Mouse (Mus musculus) neural tube, embryonic 11.5 days (tissue): ENCODE results near the gene Zc2hc1b. TPM values are rescaled to one million over a fixed set of nuclear protein-coding genes. Genes with fewer than 3 reads are reported as not detected.
A peak's percentile ranks its signal among the peaks of the same experiment; 100 is the strongest.
"Not testable (repeated sequence)": the region's sequence is repeated elsewhere in the genome, so short reads cannot be mapped to it uniquely, and the experiment has no call there.

Source experiments
- ATAC-seq: fragments of 200-750 bp; cut with Nextera tagmentation; 2 replicates; pipeline ENCODE4 v1.8.0; 2017; ENCODE audit warnings: moderate number of reproducible peaks, mild to moderate bottlenecking, moderate TSS enrichment, moderate library complexity; ENCODE audit not compliant: insufficient read depth, low FRiP score, low TSS enrichment
- DNase-seq: peaks from one replicate; pipeline ENCODE4 v3.0.0-alpha.2; 2015; ENCODE audit warnings: low spot score
- H3K27ac ChIP-seq: fragments of 300-500 bp; sonication (generic); 2 replicates; pipeline ENCODE4 v1.5.1; 2014; ENCODE audit warnings: low read depth, mild to moderate bottlenecking, low read length
- H3K27me3 ChIP-seq: fragments of 300-500 bp; sonication (generic); 2 replicates; pipeline ENCODE4 v1.6.1; 2014; ENCODE audit warnings: mild to moderate bottlenecking, low read length, mixed read lengths; ENCODE audit not compliant: control insufficient read depth, insufficient read depth
- H3K36me3 ChIP-seq: fragments of 300-500 bp; sonication (generic); 2 replicates; pipeline ENCODE4 v1.6.1; 2014; ENCODE audit warnings: mild to moderate bottlenecking, low read length, moderate library complexity, mixed read lengths; ENCODE audit not compliant: control insufficient read depth, insufficient read depth
- H3K4me1 ChIP-seq: fragments of 300-500 bp; sonication (generic); 2 replicates; pipeline ENCODE4 v1.6.1; 2014; ENCODE audit warnings: low read length, mixed read lengths; ENCODE audit not compliant: control insufficient read depth, insufficient read depth
- H3K4me2 ChIP-seq: fragments of 300-500 bp; sonication (generic); 2 replicates; pipeline ENCODE4 v1.6.1; 2014; ENCODE audit warnings: low read depth, mild to moderate bottlenecking, moderate library complexity
- H3K4me3 ChIP-seq: fragments of 300-500 bp; sonication (generic); 2 replicates; pipeline ENCODE4 v1.5.1; 2014; ENCODE audit warnings: low read depth, low read length
- H3K9ac ChIP-seq: fragments of 300-500 bp; sonication (generic); 2 replicates; pipeline ENCODE4 v1.6.1; 2014; ENCODE audit warnings: mild to moderate bottlenecking, low read length
- H3K9me3 ChIP-seq: fragments of 300-500 bp; sonication (generic); 2 replicates; pipeline ENCODE4 v1.6.1; 2016; ENCODE audit warnings: low read length; ENCODE audit not compliant: control insufficient read depth
- WGBS: fragments of 180-500 bp; shearing (Covaris S2); extraction: QIAGEN DNeasy Blood & Tissue Kit; methylation state at CpG from one replicate; pipeline ENCODE4 v1.1.7; 2014; 5-methylcytosine and 5-hydroxymethylcytosine counted together
- polyA plus RNA-seq: library from polyadenylated mRNA; unstranded; fragments of >200 nt; fragmentation: Nextera tagmentation; extraction: Ambion mirVana; gene quantifications from 2 replicates; pipeline ENCODE4 v1.2.1, GENCODE M21; 2014

The Zc2hc1b gene
- polyA plus RNA-seq, 1 experiment from 2014 or later = not detected

DNA sequence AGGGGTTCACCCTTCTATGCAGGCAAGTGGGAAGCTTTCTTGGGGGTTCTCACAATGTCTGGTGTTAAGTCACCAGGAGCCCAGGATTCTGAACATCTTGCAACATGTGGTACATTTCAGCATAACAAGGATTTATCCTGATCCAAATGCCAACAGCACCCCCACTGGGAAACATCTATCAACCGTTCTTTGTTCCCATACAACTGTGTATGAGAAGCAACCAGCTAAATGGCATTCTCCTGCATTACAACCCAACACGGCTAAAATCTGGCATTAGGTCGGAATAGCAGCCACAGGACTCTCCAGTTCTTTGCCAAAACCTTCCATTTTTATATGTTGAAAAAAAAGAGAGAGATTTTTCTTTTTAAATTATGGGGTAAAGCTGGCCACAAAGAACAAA lies 31.7 kb upstream of the Zc2hc1b start:
- H3K27ac ChIP-seq = no peak overlapping the region
- no peak overlapping the region for H3K9ac ChIP-seq
- H3K27me3 ChIP-seq = no peaks in the 10 kb centered on the region
- ATAC-seq (no peak), DNase-seq (no peak)
- 67% methylated on average over 3 of the region's 3 CpGs for WGBS
- no peak overlapping the region for H3K4me3 ChIP-seq
- H3K36me3 ChIP-seq = no peaks in the 10 kb centered on the region
- no peaks in the 10 kb centered on the region for H3K9me3 ChIP-seq
- no peaks in the 10 kb centered on the region for H3K4me1 ChIP-seq
- H3K4me2 ChIP-seq = no peak overlapping the region

DNA sequence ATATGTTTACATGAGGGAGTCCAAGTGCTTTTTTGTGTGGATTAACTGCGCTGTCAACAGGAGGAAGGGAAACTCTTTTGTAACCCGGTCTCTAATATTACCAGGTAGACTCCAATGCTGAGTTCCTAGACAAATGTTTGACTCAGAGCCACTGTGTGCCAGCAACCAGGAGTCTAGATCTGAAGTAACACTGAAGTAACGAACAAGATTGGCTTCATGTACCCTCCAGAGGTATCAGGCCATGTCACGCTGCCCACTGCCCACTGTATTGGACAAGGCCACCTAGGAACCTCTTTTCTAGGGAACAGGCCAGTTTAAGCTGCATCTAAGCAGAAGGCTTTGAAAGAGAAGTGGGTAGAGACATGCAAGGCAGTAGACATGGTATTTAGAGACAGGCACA lies 31.2 kb upstream of the Zc2hc1b start:
- Histone ChIP-seq H3K9ac (no peak overlapping the region), H3K4me3 (no peak overlapping the region), H3K27me3 (no peaks in the 10 kb centered on the region), H3K9me3 (no peaks in the 10 kb centered on the region), H3K4me1 (no peaks in the 10 kb centered on the region), H3K27ac (no peak overlapping the region), H3K4me2 (no peak overlapping the region), H3K36me3 (no peaks in the 10 kb centered on the region)
- ATAC-seq = no peak
- no peak for DNase-seq
- WGBS = 96% methylated on average over 4 of the region's 4 CpGs

- Histone ChIP-seq H3K27me3 (no peaks in the 10 kb centered on the region), H3K9ac (no peak overlapping the region), H3K4me2 (no peak overlapping the region), H3K4me1 (no peaks in the 10 kb centered on the region), H3K36me3 (no peaks in the 10 kb centered on the region), H3K27ac (no peak overlapping the region), H3K4me3 (no peak overlapping the region), H3K9me3 (no peaks in the 10 kb centered on the region)
- WGBS = 94% methylated on average over 6 of the region's 6 CpGs
- no peak for DNase-seq
- ATAC-seq = no peak
Measured at GRCm38 (mm10) chr10:13201741-13202293, 24.0 kb upstream of the Zc2hc1b start.

- no peak overlapping the region for H3K4me2 ChIP-seq
- no peak overlapping the region for H3K27ac ChIP-seq
- H3K4me1 ChIP-seq = no peaks in the 10 kb centered on the region
- no peak overlapping the region for H3K9ac ChIP-seq
- DNase-seq = no peak
- H3K9me3 ChIP-seq = no peaks in the 10 kb centered on the region
- no peaks in the 10 kb centered on the region for H3K36me3 ChIP-seq
- H3K27me3 ChIP-seq = no peaks in the 10 kb centered on the region
- 91% methylated on average over 3 of the region's 3 CpGs for WGBS
- no peak for ATAC-seq
- H3K4me3 ChIP-seq = no peak overlapping the region
Measured at GRCm38 (mm10) chr10:13200862-13201261, 23.0 kb upstream of the Zc2hc1b start.

DNA sequence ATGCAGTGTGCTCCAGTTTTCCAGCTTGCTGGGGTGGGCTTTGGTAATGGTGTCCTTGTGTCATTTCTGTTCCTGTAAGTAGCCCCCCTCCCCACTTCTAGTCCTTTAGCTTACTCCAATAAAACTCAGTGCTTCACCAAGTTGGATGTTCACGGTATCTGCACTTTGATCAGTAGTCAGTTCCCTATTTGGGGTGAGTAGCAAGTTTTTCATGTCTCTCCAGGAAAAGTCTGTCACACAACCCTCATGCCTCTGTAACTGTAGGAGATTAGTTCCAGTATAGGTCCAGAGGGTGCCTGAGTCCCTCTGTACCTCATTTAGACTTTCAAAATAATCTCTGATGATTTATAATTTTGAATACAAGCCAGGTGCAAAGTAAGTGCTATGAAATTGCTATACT lies 21.4 kb upstream of the Zc2hc1b start:
- H3K9ac ChIP-seq = no peak overlapping the region
- H3K36me3 ChIP-seq = no peaks in the 10 kb centered on the region
- ATAC-seq = no peak
- 89% methylated on average over 1 of the region's 1 CpGs for WGBS
- DNase-seq = no peak
- H3K4me2 ChIP-seq = no peak overlapping the region
- no peaks in the 10 kb centered on the region for H3K9me3 ChIP-seq
- no peak overlapping the region for H3K27ac ChIP-seq
- H3K4me3 ChIP-seq = no peak overlapping the region
- H3K27me3 ChIP-seq = no peaks in the 10 kb centered on the region
- H3K4me1 ChIP-seq = no peaks in the 10 kb centered on the region

GRCm38 (mm10) chr10:13196872-13197507 lies 19.2 kb upstream of the Zc2hc1b start:
- 81% methylated on average over 8 of the region's 8 CpGs for WGBS
- DNase-seq = no peak
- H3K4me1 ChIP-seq = peaks cover 3% of the 10 kb centered on the region; the same call in 1 of the 2 replicates
- no peak overlapping the region for H3K27ac ChIP-seq
- no peak for ATAC-seq
- no peak overlapping the region for H3K9ac ChIP-seq
- no peaks in the 10 kb centered on the region for H3K36me3 ChIP-seq
- H3K27me3 ChIP-seq = no peaks in the 10 kb centered on the region
- H3K4me2 ChIP-seq = no peak overlapping the region
- no peaks in the 10 kb centered on the region for H3K9me3 ChIP-seq
- H3K4me3 ChIP-seq = no peak overlapping the region

DNA sequence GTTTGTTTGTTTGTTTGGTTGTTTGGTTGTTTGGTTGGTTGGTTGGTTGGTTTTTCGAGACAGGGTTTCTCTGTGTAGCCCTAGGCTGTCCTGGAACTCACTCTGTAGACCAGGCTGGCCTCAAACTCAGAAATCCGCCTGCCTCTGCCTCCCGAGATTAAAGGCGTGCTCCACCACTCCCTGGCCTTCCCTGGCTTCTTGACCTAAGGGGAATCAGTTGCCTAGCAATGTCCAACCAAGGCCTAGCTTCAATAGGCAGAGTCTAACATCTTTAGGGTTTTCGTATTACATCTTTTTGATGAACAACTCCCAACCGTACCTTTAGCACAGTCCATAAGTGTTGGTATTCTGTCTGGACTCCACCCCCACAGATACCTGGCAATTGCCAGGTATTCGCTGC lies 15.7 kb upstream of the Zc2hc1b start:
- H3K27me3 ChIP-seq, H3K4me1 ChIP-seq, H3K9me3 ChIP-seq, H3K4me3 ChIP-seq, H3K27ac ChIP-seq, H3K36me3 ChIP-seq, DNase-seq, H3K9ac ChIP-seq: not testable (repeated sequence)
- peak; percentile 18; the same call in 1 of the 2 replicates for ATAC-seq
- peak overlapping the region; percentile 70 for H3K4me2 ChIP-seq
- WGBS = 89% methylated on average over 7 of the region's 7 CpGs

DNA sequence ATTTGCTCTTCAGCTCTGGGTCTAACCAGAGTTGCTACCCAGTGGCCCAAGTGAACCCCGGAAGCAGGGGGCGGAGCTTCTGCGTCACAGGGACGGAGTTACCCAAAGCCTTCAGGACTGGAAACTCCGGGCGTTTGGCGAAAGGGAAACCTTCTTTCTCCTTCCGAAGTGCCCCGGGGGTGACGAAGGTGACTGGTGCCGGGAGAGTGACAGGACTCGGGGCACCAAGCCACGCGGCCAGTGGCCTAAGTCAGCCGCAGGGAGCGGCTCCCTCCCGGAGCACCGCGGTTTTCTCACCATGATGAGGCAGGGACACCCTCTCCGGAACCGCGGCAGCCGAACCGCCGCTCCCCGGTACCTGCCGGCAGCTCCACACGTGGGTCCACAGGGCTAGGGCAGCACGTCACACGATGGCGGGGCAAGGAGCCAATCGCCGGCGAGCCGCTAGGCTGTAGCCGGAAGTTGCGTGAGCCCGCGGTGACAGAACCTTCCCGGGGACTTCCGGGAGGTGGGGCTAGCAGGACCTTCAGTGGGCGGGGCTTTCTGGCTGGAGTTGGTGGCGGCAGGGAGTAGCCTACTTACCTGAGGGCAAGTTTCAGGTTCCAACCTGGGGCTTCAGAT lies 15.0 kb upstream of the Zc2hc1b start, which contains the start of gene Ltv1:
Gene Ltv1, minus strand, starts transcription at position 438 of the 621 bp plus-strand sequence.
- Histone ChIP-seq H3K9me3 (no peaks in the 10 kb centered on the region), H3K36me3 (peaks cover 1% of the 10 kb centered on the region), H3K9ac (peak within 1 kb of the TSS; percentile 74), H3K27me3 (no peaks in the 10 kb centered on the region), H3K4me1 (peaks cover 4% of the 10 kb centered on the region; the same call in 1 of the 2 replicates), H3K27ac (0 out of 2 replicates have a peak within 1 kb of the TSS, but pooled peaks have one; percentile 14), H3K4me3 (peak within 1 kb of the TSS; percentile 90), H3K4me2 (peak within 1 kb of the TSS; percentile 70)
- peak; percentile 93 for DNase-seq
- ATAC-seq = peak; percentile 100
- under 1% methylated on average over 43 of the region's 43 CpGs for WGBS

GRCm38 (mm10) chr10:13189881-13190280 lies 12.1 kb upstream of the Zc2hc1b start:
- H3K9ac ChIP-seq = no peak overlapping the region
- ATAC-seq (no peak), DNase-seq (no peak)
- no peak overlapping the region for H3K4me2 ChIP-seq
- no peak overlapping the region for H3K4me3 ChIP-seq
- no peaks in the 10 kb centered on the region for H3K27me3 ChIP-seq
- no peaks in the 10 kb centered on the region for H3K9me3 ChIP-seq
- no peak overlapping the region for H3K27ac ChIP-seq
- H3K4me1 ChIP-seq = peaks cover 4% of the 10 kb centered on the region; the same call in 1 of the 2 replicates
- 87% methylated on average over 5 of the region's 5 CpGs for WGBS
- H3K36me3 ChIP-seq = peaks cover 6% of the 10 kb centered on the region
